Mouse (Mus musculus): ENCODE measurements around the gene Mpc1. TPM values are rescaled to one million over a fixed set of nuclear protein-coding genes. Genes with fewer than 3 reads are reported as not detected.
"Not testable (repeated sequence)": the region's sequence is repeated elsewhere in the genome, so short reads cannot be mapped to it uniquely, and the experiment has no call there.

Gene Mpc1
- polyA plus RNA-seq, 1 experiment from 2014 or later = 204 TPM

DNA sequence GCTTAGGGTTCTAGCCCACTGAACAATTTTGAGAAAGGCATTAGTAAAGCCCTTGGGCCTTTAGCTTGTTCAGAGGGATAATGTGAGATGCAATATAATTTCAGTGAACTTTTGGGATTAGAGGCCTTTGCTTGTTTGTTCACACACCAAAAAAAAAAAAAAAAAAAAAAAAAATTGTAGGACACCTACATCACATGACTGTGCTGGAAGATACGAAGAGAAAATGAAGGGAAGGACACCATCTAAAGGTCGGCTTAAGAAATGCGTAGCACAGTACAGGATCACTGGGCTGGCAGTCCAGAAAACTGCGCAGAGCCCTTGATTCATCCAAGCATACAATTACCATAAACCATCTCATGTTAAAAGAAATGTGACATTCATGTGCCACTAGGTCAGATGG is 18.8 kb downstream of the Mpc1 start:
- Histone ChIP-seq H3K9ac (no peak overlapping the region), H3K4me1 (no peaks in the 10 kb centered on the region), H3K4me2 (no peak overlapping the region), H3K36me3 (peaks cover 16% of the 10 kb centered on the region), H3K27ac (replicated peaks) (no peak overlapping the region), H3K27me3 (replicated peaks) (no peaks in the 10 kb centered on the region), H3K9me3 (no peaks in the 10 kb centered on the region), H3K4me3 (no peak overlapping the region)
- ATAC-seq (ENCODE audit: extremely low read depth, insufficient number of reproducible peaks, low FRiP score, low TSS enrichment) = no peak
- 76% methylated on average over 4 of the region's 4 CpGs for WGBS

DNA sequence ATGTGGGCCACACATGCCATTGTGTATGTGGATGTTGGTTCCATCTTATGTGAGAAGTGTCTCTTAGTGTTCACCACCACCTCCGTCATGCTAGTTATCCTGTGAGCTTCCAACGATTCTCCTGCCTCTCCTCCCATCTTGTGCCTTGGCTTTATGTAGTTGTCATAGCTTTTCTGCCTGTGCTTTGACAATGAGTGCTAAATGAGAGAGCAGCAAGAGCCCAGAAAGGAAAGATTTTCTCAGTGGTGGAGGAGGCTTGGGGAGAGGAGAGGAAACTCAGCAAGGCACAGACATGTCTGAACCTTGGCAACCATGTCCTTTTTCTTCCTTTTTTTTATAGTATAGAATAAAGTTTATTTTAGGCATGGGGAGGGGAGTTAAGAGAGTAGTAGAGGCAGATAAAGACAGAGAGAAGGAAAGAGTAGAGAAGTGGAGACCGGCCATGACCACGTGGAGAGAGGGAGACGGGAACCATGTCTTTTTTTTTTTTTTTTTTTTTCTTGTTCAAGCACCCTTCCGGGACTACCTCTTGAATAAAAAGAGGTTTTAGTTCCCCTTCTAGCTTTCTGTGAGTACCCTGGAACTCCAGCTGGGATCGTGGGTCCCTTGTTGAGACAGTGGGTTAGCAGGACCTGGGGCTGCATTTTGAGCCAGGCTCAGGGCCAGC is 20.2 kb downstream of the Mpc1 start:
- Histone ChIP-seq H3K27me3 (replicated peaks) (no peaks in the 10 kb centered on the region), H3K4me2 (no peak overlapping the region), H3K9ac (no peak overlapping the region), H3K9me3 (no peaks in the 10 kb centered on the region), H3K36me3 (peaks cover 11% of the 10 kb centered on the region), H3K4me3 (no peak overlapping the region), H3K27ac (replicated peaks) (no peak overlapping the region), H3K4me1 (no peaks in the 10 kb centered on the region)
- WGBS = 63% methylated on average over 7 of the region's 7 CpGs
- ATAC-seq (ENCODE audit: extremely low read depth, insufficient number of reproducible peaks, low FRiP score, low TSS enrichment) = no peak

DNA sequence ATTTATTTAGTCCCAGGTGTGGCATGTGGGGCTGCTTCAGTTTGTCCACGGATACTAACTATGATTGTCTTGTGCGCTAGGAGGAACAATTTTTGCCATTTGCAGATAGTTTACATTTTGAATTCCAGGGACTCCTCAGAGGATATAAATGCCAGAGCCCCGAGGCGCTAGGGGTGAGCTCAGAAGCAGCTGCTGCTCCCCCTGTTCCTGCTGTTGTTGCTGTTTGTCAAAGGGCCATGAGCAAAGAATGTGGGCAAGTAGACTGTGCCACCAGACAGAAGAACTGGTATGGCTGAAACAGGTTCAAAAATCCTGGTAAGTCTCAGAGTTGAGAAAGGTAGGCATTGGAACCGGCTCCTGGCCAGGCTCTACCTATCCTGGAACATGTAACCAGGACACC is 21.0 kb downstream of the Mpc1 start:
- Histone ChIP-seq H3K4me3 (no peak overlapping the region), H3K4me2 (no peak overlapping the region), H3K4me1 (no peaks in the 10 kb centered on the region), H3K9me3 (no peaks in the 10 kb centered on the region), H3K27me3 (replicated peaks) (no peaks in the 10 kb centered on the region), H3K9ac (no peak overlapping the region), H3K27ac (replicated peaks) (no peak overlapping the region), H3K36me3 (peaks cover 3% of the 10 kb centered on the region)
- 61% methylated on average over 5 of the region's 5 CpGs for WGBS
- ATAC-seq (ENCODE audit: extremely low read depth, insufficient number of reproducible peaks, low FRiP score, low TSS enrichment) = no peak

DNA sequence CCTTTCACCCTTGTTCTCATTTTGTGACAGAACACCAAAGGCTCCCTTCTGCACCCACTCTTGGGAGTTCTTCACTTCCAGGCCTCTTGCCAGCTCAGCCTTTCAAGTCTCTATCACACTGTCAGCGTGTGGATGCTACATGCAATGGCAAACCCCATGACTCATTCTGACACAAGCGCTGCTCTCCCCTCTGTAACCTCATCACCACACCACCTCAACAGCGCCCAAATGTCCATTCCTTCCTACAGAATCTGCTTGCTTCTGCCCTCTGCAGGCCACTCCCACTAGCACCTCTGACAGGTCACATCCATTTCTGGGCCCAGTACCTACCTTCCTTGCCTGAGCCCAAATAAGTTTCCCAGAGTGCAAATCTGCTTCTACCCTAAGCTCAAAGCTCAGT is 23.1 kb downstream of the Mpc1 start:
- Histone ChIP-seq H3K9me3 (no peaks in the 10 kb centered on the region), H3K9ac (no peak overlapping the region), H3K36me3 (no peaks in the 10 kb centered on the region), H3K4me3 (no peak overlapping the region), H3K27me3 (replicated peaks) (no peaks in the 10 kb centered on the region), H3K27ac (replicated peaks) (no peak overlapping the region), H3K4me1 (no peaks in the 10 kb centered on the region), H3K4me2 (no peak overlapping the region)
- ATAC-seq (ENCODE audit: extremely low read depth, insufficient number of reproducible peaks, low FRiP score, low TSS enrichment) = no peak
- 31% methylated on average over 3 of the region's 3 CpGs for WGBS

DNA sequence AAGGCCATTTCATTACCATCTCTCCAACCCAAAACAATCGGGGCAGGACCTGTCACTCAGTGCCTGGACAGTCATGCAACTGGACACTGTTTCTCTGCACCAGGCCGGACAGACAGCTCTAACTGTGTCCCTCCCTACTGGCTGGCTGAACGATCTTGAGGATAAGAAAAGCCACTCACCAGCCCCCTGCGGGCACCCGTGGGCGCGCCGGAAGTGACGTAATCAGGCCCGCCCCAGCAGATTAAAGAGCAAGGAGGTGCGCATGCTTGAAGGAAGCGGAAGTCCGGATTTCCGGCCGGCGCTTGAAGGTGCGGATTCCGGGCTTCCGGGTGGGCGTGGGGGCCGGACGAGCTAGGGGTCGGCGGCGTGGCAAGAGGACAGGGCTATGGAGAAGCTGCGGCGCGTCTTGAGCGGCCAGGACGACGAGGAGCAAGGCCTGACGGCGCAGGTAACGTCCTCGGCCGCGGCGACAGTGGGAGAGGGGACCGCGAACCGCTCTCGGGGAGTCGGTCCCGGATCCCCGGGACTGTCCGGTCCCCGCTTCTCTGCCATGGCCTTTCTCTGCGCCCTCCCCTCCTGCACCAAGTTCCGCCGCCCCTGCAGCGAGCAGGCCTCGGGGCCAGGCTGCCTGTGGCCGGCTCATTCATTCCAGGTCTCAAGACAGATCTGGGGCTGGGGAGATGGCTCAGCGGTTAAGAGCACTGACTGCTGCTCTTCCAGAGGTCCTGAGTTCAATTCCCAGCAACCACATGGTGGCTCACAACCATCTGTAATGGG is 28.3 kb downstream of the Mpc1 start, which contains the start of gene Sft2d1:
Gene Sft2d1 (plus strand): TSS at position 265 of the 777 bp plus-strand sequence.
- Histone ChIP-seq H3K4me2 (peak within 1 kb of the TSS; percentile 78), H3K9ac (peak within 1 kb of the TSS; percentile 91), H3K36me3 (0 out of 2 replicates have a peak, but pooled peaks cover 6% of the 10 kb centered on the region), H3K9me3 (no peaks in the 10 kb centered on the region), H3K4me3 (peak within 1 kb of the TSS; percentile 84), H3K27ac (replicated peaks) (peak within 1 kb of the TSS; percentile 62), H3K4me1 (peaks cover 18% of the 10 kb centered on the region), H3K27me3 (replicated peaks) (no peaks in the 10 kb centered on the region)
- ATAC-seq (ENCODE audit: extremely low read depth, insufficient number of reproducible peaks, low FRiP score, low TSS enrichment) = peak; percentile 94
- WGBS = under 1% methylated on average over 36 of the region's 54 CpGs

DNA sequence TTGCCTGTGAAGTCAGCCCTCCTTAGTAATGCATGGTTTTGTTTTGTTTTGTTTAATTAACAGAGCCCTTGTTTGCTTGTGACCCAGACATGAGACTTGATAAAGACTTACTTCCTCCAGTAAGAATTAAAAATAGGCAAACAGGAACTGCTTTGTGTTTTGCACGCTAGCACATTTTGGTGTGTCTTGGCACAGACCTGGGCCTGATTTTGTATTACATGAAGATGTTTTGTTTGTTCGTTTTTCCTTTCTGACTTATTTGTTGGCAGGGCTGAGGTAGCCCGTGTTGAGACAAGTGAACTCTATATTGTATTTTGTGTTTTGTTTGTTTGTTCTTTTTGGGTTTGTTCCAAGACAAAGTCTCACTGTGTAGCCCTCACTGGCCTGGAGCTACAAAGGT is 29.0 kb downstream of the Mpc1 start:
- peak overlapping the region; percentile 78 for H3K4me2 ChIP-seq
- peak overlapping the region; percentile 91 for H3K9ac ChIP-seq
- H3K9me3 ChIP-seq = no peaks in the 10 kb centered on the region
- WGBS = 28% methylated on average over 3 of the region's 3 CpGs
- 0 out of 2 replicates have a peak, but pooled peaks cover 7% of the 10 kb centered on the region for H3K36me3 ChIP-seq
- H3K4me1 ChIP-seq = peaks cover 18% of the 10 kb centered on the region
- no peaks in the 10 kb centered on the region for H3K27me3 ChIP-seq (replicated peaks)
- ATAC-seq (ENCODE audit: extremely low read depth, insufficient number of reproducible peaks, low FRiP score, low TSS enrichment) = no peak
- no peak overlapping the region for H3K27ac ChIP-seq (replicated peaks)
- peak overlapping the region; percentile 84 for H3K4me3 ChIP-seq

DNA sequence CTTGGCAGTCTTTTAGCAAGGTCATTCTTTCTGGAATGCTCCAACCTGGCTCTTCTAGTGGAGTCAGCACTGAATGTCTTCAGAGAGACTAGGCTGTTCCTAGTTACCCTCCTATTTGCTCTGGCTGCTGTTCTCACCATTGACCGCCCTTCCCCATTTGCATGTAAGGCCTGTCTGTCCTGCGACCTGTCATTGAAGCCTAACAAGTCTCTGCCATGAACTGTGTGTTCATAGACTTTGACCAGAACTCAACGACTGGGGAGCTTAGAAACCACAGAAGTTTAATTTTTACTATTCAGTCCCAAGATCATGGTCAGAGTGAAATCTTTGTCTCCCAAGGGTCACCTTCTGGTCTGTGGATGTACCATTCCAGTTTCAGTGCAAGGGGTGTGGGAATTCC is 31.3 kb downstream of the Mpc1 start:
- Histone ChIP-seq H3K9me3 (no peaks in the 10 kb centered on the region), H3K27ac (replicated peaks) (no peak overlapping the region), H3K27me3 (replicated peaks) (no peaks in the 10 kb centered on the region), H3K4me1 (peaks cover 18% of the 10 kb centered on the region), H3K4me3 (no peak overlapping the region), H3K4me2 (no peak overlapping the region), H3K9ac (no peak overlapping the region), H3K36me3 (0 out of 2 replicates have a peak, but pooled peaks cover 7% of the 10 kb centered on the region)
- WGBS = 89% methylated on average over 3 of the region's 3 CpGs
- ATAC-seq (ENCODE audit: extremely low read depth, insufficient number of reproducible peaks, low FRiP score, low TSS enrichment) = no peak

DNA sequence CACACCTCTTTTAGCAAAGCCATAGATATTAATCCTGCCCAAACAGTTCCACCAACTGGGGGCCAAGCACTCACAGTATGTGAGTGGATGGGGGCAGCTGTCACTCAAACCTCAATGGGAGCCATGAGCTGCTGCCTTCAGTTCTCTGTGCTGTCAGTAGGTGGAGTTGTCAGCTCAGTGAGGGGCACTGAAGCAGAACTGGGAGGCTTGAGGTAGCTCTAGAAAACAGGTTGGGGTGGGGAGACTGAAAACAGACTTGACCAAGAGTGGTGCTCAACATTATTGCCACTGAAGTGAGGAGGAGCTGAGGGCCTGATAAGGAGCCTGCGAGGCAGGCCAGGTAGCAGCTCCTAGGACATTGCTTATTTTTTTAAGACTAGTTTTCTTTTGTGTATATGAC is 33.5 kb downstream of the Mpc1 start:
- Histone ChIP-seq H3K4me1 (peaks cover 18% of the 10 kb centered on the region), H3K9ac (no peak overlapping the region), H3K4me2 (no peak overlapping the region), H3K9me3 (no peaks in the 10 kb centered on the region), H3K4me3 (no peak overlapping the region), H3K27me3 (replicated peaks) (no peaks in the 10 kb centered on the region), H3K27ac (replicated peaks) (no peak overlapping the region), H3K36me3 (0 out of 2 replicates have a peak, but pooled peaks cover 7% of the 10 kb centered on the region)
- no peak for ATAC-seq (ENCODE audit: extremely low read depth, insufficient number of reproducible peaks, low FRiP score, low TSS enrichment)
- 58% methylated on average over 1 of the region's 1 CpGs for WGBS

DNA sequence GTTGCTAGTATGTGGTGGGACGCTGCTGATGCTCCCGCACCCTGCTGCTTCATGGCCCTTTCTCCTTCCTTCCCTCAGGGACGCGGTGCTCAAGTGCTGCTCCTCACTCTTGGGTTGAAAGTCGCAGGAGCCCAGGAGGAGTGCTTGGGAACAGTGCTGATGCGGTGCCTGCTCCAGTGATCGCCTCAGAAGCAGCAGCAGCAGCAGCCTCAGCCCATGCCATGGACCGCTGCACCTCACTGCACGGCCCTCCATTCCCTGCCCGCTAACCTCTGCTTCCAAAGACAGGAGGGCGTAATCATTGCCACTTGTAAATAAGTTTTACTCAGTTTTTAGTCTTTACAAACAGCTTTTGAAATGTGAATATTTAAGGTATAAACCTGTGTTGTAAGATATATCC is 44.2 kb downstream of the Mpc1 start:
- H3K4me2 ChIP-seq; ATAC-seq (ENCODE audit: extremely low read depth, insufficient number of reproducible peaks, low FRiP score, low TSS enrichment); H3K4me1 ChIP-seq; H3K27ac ChIP-seq (replicated peaks); H3K27me3 ChIP-seq (replicated peaks); H3K9ac ChIP-seq; H3K4me3 ChIP-seq; H3K9me3 ChIP-seq: not testable (repeated sequence)
- peaks cover 18% of the 10 kb centered on the region for H3K36me3 ChIP-seq
- whole genome bisulfite sequencing = 80% methylated on average over 10 of the region's 11 CpGs

DNA sequence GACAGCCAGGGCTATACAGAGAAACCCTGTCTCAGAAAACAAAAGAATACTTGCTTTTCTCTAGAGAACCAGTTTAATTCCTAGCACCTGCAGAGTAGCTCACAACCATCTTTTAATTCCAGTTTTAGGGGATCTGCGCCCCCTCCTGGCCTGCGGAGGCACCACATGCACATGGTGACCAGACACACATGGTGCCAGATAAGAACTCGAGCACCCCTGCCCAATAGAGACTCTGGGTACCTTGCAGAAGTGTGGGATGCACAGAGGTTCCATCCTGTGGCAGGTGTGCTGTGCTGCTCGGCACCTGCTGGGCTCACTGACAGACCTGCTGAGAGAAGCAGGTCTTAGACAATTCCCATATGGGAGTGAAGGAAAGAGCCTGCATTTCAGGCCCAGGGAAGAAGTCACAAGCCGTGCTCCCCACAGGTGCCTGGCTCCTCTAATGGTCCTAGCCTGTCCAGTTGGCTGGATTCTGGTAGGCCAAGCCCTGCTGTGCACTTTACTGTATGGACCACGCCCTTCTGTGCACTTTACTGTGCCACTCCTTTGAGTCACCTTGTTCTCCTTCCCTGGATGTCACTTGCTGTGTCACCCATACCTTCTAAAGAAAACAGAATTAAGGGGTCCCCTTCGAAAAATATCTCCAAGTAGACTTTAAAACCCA is 45.9 kb downstream of the Mpc1 start:
- 64% methylated on average over 7 of the region's 7 CpGs for WGBS
- Histone ChIP-seq H3K27ac (replicated peaks) (no peak overlapping the region), H3K9ac (no peak overlapping the region), H3K4me1 (peaks cover 1% of the 10 kb centered on the region; the same call in 1 of the 2 replicates), H3K36me3 (peaks cover 14% of the 10 kb centered on the region), H3K4me2 (no peak overlapping the region), H3K4me3 (no peak overlapping the region), H3K27me3 (replicated peaks) (no peaks in the 10 kb centered on the region), H3K9me3 (no peaks in the 10 kb centered on the region)
- ATAC-seq (ENCODE audit: extremely low read depth, insufficient number of reproducible peaks, low FRiP score, low TSS enrichment) = no peak

DNA sequence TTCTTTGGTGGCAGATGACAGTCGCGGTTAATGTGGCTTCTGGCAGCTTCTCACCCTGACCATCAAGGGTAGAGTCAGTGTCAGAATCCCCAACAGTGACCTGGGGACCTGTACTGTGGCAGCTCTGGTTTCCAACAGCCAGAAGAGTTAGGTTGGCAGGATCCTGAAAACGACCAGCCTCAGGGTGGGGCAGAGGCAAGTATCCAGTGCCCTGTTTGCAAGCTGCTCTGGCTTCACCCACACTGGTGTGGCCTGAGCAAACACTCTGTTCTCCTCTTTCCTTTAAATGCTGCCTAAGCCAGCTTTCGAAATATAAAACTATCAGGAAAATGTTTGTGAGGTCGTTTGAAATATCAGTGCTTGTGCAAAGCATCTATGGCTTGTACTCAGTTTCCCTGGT is 47.9 kb downstream of the Mpc1 start:
- WGBS = 61% methylated on average over 5 of the region's 5 CpGs

More for the DNA sequence above, 47.9 kb downstream of the Mpc1 start:
- H3K36me3 ChIP-seq = peaks cover 14% of the 10 kb centered on the region
- no peaks in the 10 kb centered on the region for H3K27me3 ChIP-seq (replicated peaks)
- H3K9ac ChIP-seq = no peak overlapping the region
- H3K4me1 ChIP-seq = no peaks in the 10 kb centered on the region
- no peak overlapping the region for H3K4me2 ChIP-seq
- H3K27ac ChIP-seq (replicated peaks) = no peak overlapping the region
- ATAC-seq (ENCODE audit: extremely low read depth, insufficient number of reproducible peaks, low FRiP score, low TSS enrichment) = no peak
- no peaks in the 10 kb centered on the region for H3K9me3 ChIP-seq
- no peak overlapping the region for H3K4me3 ChIP-seq

All from heart, embryonic 13.5 days (tissue).